Mouse (Mus musculus) CH12.LX (cell line): ENCODE measurements around the gene Cactin.

Experiments
- CHD1 ChIP-seq: IDR thresholded peaks from 2 replicates; pipeline ENCODE4 v1.6.1; 2012; ENCODE audit warnings: low read depth, low read length, improper control_type of control experiment, inconsistent platforms
- CTCF ChIP-seq, 2 experiments: IDR thresholded peaks in 1 of 2; conservative IDR thresholded peaks in 1 of 2; 2 replicates each; pipeline ENCODE4 v1.5.1; 2011 to 2012; ENCODE audit warnings: low read depth in 2 of 2, low read length in 2 of 2, improper control_type of control experiment in 1 of 2, inconsistent platforms in 1 of 2, mild to moderate bottlenecking in 1 of 2, moderate library complexity in 1 of 2
- EP300 ChIP-seq: IDR thresholded peaks from 2 replicates; pipeline ENCODE4 v1.6.1; 2011; ENCODE audit warnings: low read length, improper control_type of control experiment
- HCFC1 ChIP-seq: IDR thresholded peaks from 2 replicates; pipeline ENCODE4 v1.6.1; 2012; ENCODE audit warnings: low read depth, mild to moderate bottlenecking, inconsistent platforms, low read length, improper control_type of control experiment
- JUN ChIP-seq: IDR thresholded peaks from 2 replicates; pipeline ENCODE4 v1.6.1; 2011; ENCODE audit warnings: low read depth, mild to moderate bottlenecking, low read length, improper control_type of control experiment, moderate library complexity; ENCODE audit not compliant: insufficient read depth
- MXI1 ChIP-seq: IDR thresholded peaks from 2 replicates; pipeline ENCODE4 v1.6.1; 2011; ENCODE audit warnings: mild to moderate bottlenecking, low read depth, low read length, improper control_type of control experiment
- POLR2A ChIP-seq: IDR thresholded peaks from 2 replicates; pipeline ENCODE4 v1.6.1; 2011; ENCODE audit warnings: low read depth, mild to moderate bottlenecking, improper control_type of control experiment, low read length
- SIN3A ChIP-seq: IDR thresholded peaks from 2 replicates; pipeline ENCODE4 v1.6.1; 2012; ENCODE audit warnings: low read length, improper control_type of control experiment, inconsistent platforms
- SMC3 ChIP-seq: IDR thresholded peaks from 2 replicates; pipeline ENCODE4 v1.6.1; 2011; ENCODE audit warnings: low read depth, low read length, improper control_type of control experiment
- TCF12 ChIP-seq: IDR thresholded peaks from 2 replicates; pipeline ENCODE4 v1.6.1; 2014; ENCODE audit warnings: low read depth, mild to moderate bottlenecking, inconsistent platforms, low read length, improper control_type of control experiment

- TF ChIP-seq MXI1 (no peak), CHD1 (no peak), POLR2A (no peak), HCFC1 (no peak), CTCF (conservative IDR thresholded peaks at IDR 0.05 in 1 of 2, IDR thresholded peaks at IDR 0.05 in 1 of 2; ENCODE audit: low read depth in 2 of 2, low read length in 2 of 2) (no peak), SIN3A (no peak), JUN (no peak), EP300 (no peak), TCF12 (no peak), SMC3 (no peak)
These were observed 18.1 kb upstream of the Cactin start for GRCm38 (mm10) chr10:81302781-81303218.
